Mouse (Mus musculus) forebrain, embryonic 12.5 days (tissue): Measurements from ENCODE around the gene Sod1. TPM values are rescaled to one million over a fixed set of nuclear protein-coding genes. Genes with fewer than 3 reads are reported as not detected.
"Not testable (repeated sequence)": the region's sequence is repeated elsewhere in the genome, so short reads cannot be mapped to it uniquely, and the experiment has no call there.

Experiments used
- ATAC-seq: fragments of 200-750 bp; cut with Nextera tagmentation; 2 replicates; pipeline ENCODE4 v1.8.0; 2017; ENCODE audit warnings: moderate TSS enrichment; ENCODE audit not compliant: low FRiP score
- H3K27ac ChIP-seq: fragments of 300-500 bp; sonication (generic); 2 replicates; pipeline ENCODE4 v1.5.1; 2016; ENCODE audit warnings: mild to moderate bottlenecking
- H3K27me3 ChIP-seq: fragments of 300-500 bp; sonication (generic); 2 replicates; pipeline ENCODE4 v1.6.1; 2016; ENCODE audit warnings: mild to moderate bottlenecking
- H3K36me3 ChIP-seq: fragments of 300-500 bp; sonication (generic); replicated peaks from 2 replicates; pipeline ENCODE4 v1.6.1; 2016; ENCODE audit warnings: mild to moderate bottlenecking
- H3K4me1 ChIP-seq: fragments of 300-500 bp; sonication (generic); 2 replicates; pipeline ENCODE4 v1.6.1; 2016
- H3K4me2 ChIP-seq: fragments of 300-500 bp; sonication (generic); 2 replicates; pipeline ENCODE4 v1.6.1; 2016; ENCODE audit warnings: mild to moderate bottlenecking, moderate library complexity
- H3K4me3 ChIP-seq: fragments of 300-500 bp; sonication (generic); replicated peaks from 2 replicates; pipeline ENCODE4 v1.5.1; 2016; ENCODE audit warnings: mild to moderate bottlenecking
- H3K9ac ChIP-seq: fragments of 300-500 bp; sonication (generic); 2 replicates; pipeline ENCODE4 v1.6.1; 2016; ENCODE audit warnings: mild to moderate bottlenecking
- H3K9me3 ChIP-seq: fragments of 300-500 bp; sonication (generic); 2 replicates; pipeline ENCODE4 v1.6.1; 2016
- WGBS: fragments of 180-500 bp; shearing (Covaris S2); methylation state at CpG from one replicate; pipeline ENCODE4 v1.1.7; 2016; 5-methylcytosine and 5-hydroxymethylcytosine counted together
- polyA plus RNA-seq: library from polyadenylated mRNA; unstranded; fragments of >200 nt; fragmentation: Nextera tagmentation; extraction: Ambion mirVana; gene quantifications from 2 replicates; pipeline ENCODE4 v1.2.1, GENCODE M21; 2016

The Sod1 gene
- polyA plus RNA-seq, 1 experiment from 2014 or later, result 844 TPM

DNA sequence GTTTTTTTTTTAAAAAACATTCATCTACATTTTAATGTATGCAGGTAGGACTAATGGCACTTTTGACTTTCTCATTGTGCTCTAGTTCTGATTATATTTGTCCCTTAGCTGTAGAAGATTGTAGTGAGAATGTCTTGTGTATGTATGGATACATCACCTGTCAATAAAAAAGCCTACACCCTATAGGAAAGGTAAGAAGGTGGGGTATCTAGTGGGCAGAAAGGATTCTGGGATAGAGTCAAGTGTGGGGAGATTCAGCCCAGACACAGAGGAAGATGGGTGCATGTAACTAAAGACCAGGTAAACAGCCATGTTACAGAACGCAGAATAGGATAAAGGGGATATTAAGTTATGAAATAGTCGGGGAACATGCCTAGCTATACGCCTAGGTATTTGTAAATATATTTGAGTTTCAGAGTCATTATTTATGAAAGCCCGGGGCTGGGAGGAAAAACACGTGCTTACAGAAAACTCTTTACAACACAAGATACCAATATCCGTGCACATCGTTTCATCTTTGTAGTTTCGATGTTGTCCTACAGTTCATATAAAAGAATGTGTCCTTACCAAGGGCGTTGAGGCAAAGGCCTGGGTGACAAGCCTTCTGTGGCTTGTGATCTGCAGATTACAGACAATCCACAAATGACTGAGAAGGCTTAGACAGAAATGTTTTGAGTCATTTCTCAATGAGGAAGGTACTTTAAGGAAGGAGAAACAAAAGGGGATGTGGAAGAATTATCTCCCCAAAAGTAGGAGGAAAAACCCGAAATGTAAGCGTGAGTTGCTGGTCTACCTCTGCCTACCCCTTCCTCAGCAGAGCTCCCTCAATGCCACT, 5.6 kb upstream of the Sod1 start:
- H3K27me3 ChIP-seq, result no peaks in the 10 kb centered on the region
- H3K4me1 ChIP-seq, result peaks cover 5% of the 10 kb centered on the region; the same call in 1 of the 2 replicates
- no peak overlapping the region for H3K4me2 ChIP-seq
- H3K4me3 ChIP-seq, result no peak overlapping the region
- H3K9ac ChIP-seq, result no peak overlapping the region
- WGBS, result 93% methylated on average over 11 of the region's 11 CpGs
- no peaks in the 10 kb centered on the region for H3K36me3 ChIP-seq
- no peaks in the 10 kb centered on the region for H3K9me3 ChIP-seq
- no peak overlapping the region for H3K27ac ChIP-seq
- ATAC-seq, result no peak

DNA sequence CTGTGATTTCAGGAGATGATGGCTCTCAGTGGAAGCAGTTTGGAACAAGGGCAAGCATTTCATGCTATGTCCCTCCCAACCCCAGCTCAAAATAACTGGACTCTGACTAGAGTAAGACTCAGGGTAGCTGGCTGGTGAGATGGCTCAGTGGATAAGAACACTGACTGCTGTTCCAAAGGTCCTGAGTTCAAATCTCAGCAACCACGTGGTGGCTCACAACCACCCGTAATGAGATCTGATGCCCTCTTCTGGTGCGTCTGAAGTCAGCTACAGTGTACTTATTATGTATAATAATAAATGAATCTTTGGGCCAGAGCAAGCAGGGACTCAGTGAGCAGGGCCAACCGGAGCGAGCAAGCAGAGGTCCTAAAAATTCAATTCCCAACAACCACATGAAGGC, 4.7 kb upstream of the Sod1 start:
- not testable (repeated sequence) for H3K9me3 ChIP-seq, H3K27ac ChIP-seq, H3K27me3 ChIP-seq, H3K4me2 ChIP-seq, ATAC-seq, H3K9ac ChIP-seq, H3K4me1 ChIP-seq, H3K36me3 ChIP-seq, H3K4me3 ChIP-seq
- WGBS, result 90% methylated on average over 5 of the region's 5 CpGs

DNA sequence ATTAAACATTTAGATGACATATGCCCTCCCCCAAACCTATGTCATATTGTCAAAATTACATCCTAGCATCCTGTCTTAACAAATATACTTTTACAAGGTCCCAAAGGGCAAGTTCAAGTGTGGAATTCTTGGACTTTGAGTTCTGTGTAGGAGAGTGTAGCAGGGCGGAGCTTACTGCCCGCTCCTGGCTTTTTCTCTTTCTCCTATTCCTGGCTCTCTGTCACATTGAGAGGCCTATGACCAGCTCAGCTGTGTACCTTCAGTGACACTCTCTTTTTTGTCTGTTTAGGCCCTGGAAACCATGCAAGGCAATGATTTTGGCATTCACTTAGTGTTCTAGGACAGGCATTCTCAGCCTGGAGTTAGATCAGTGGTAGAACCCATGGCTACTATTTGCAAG, 4.1 kb upstream of the Sod1 start:
- Histone ChIP-seq H3K4me2 (no peak overlapping the region), H3K4me1 (peaks cover 10% of the 10 kb centered on the region), H3K9ac (no peak overlapping the region), H3K27ac (no peak overlapping the region), H3K27me3 (no peaks in the 10 kb centered on the region), H3K4me3 (no peak overlapping the region), H3K36me3 (no peaks in the 10 kb centered on the region), H3K9me3 (no peaks in the 10 kb centered on the region)
- WGBS, result 94% methylated on average over 2 of the region's 2 CpGs
- no peak for ATAC-seq

DNA sequence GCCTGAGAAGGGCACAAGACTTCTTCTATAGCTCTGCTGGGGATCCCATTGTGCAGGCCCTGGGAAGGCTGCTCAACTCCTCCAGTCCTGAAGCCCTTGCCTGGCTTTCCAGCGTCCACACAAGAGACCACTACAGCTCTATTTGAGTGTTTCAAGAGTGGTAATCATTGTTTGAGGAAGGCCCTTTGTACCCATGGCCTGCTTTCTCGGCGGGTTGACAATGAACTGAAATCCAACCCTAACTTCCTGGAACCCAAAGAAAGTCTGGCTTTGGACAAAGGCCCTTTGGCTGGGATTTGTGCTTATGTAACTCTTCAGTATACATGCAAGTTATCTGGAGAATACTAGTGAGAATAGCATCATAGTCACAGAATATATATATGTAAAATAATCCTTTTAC, 3.2 kb upstream of the Sod1 start:
- H3K36me3 ChIP-seq, result no peaks in the 10 kb centered on the region
- H3K4me2 ChIP-seq, result no peak overlapping the region
- ATAC-seq, result no peak
- H3K27me3 ChIP-seq, result no peaks in the 10 kb centered on the region
- H3K9ac ChIP-seq, result no peak overlapping the region
- H3K27ac ChIP-seq, result no peak overlapping the region
- peaks cover 19% of the 10 kb centered on the region for H3K4me1 ChIP-seq
- 13% methylated on average over 3 of the region's 3 CpGs for WGBS
- H3K4me3 ChIP-seq, result no peak overlapping the region
- H3K9me3 ChIP-seq, result no peaks in the 10 kb centered on the region

DNA sequence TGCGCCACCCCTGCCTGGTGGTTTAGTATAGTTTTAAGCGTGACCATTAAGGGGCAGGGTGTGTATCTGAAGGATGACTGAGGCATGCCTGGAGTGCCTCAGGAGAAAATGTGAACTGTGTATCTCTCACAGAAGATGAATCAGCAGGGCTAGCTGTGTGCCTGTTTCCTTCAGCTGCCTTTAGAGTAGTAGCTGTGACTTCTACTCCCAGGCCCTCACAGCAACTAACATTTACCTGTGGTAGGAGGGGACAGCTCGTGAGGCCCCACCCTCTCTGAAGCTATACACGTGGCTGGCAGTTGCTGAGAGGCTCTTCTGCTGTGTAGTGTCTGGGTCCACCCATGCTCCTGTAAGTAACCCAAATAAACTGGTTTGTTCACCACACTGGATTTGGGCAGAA, 2.6 kb upstream of the Sod1 start:
- no peaks in the 10 kb centered on the region for H3K9me3 ChIP-seq
- H3K27me3 ChIP-seq, result no peaks in the 10 kb centered on the region
- peaks cover 24% of the 10 kb centered on the region for H3K4me1 ChIP-seq
- WGBS, result 65% methylated on average over 4 of the region's 4 CpGs
- no peak overlapping the region for H3K4me2 ChIP-seq
- ATAC-seq, result no peak
- H3K4me3 ChIP-seq, result no peak overlapping the region
- no peak overlapping the region for H3K27ac ChIP-seq
- no peaks in the 10 kb centered on the region for H3K36me3 ChIP-seq
- no peak overlapping the region for H3K9ac ChIP-seq

DNA sequence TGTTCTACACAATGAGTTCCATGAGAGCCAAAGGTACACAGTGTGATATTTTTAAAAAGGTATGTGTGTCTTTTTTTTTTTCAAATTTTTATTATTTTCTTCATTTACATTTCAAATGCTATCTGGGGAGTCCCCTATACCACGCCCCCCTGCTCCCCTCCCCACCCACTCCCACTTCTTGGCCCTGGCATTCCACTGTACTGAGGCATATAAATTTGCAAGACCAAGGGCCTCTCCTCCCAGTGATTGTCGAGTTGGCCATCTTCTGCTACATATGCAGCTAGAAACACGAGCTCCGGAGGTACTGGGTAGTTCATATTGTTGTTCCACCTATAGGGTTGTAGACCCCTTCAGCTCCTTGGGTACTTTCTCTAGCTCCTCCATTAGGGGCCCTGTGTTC, 1.1 kb upstream of the Sod1 start:
- peaks cover 31% of the 10 kb centered on the region for H3K4me1 ChIP-seq
- H3K27ac ChIP-seq, H3K36me3 ChIP-seq, H3K4me3 ChIP-seq, H3K27me3 ChIP-seq, H3K9me3 ChIP-seq, H3K4me2 ChIP-seq, H3K9ac ChIP-seq, ATAC-seq: not testable (repeated sequence)
- WGBS, result 67% methylated on average over 4 of the region's 4 CpGs

DNA sequence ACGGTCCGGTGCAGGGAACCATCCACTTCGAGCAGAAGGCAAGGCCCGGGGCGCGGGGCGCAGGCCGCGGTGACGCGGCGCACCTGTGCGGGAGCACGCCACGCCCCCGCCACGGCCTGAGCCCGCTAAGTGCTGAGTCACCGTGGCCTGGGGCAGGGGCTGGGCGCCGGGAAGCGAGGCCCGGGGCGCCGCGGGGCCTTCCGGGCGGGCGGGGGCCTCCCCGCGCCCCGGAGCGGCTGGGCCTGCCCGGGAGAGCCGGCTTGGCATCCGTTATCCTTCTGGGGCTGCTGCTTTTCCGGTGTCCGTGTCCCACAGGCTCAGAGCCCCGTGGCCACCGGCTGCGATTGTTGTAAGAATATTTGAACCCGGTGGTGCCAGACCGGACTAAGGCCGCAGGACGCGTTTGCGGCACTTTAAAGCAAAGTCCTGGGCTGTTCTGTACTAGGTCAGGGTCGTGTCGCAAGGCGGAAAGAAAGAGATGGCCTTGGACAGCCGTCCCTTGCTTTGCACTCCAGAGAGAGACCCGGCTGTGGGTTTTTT, 408 bp downstream of the Sod1 start:
- peak overlapping the region; percentile 61 for H3K4me2 ChIP-seq
- H3K9ac ChIP-seq, result peak overlapping the region; percentile 97
- WGBS, result under 1% methylated on average over 43 of the region's 52 CpGs
- H3K4me3 ChIP-seq, result peak overlapping the region; percentile 95
- peaks cover 31% of the 10 kb centered on the region for H3K4me1 ChIP-seq
- peaks cover 24% of the 10 kb centered on the region for H3K36me3 ChIP-seq
- H3K9me3 ChIP-seq, result no peaks in the 10 kb centered on the region
- no peaks in the 10 kb centered on the region for H3K27me3 ChIP-seq
- peak; percentile 89 for ATAC-seq
- peak overlapping the region; percentile 87 for H3K27ac ChIP-seq

DNA sequence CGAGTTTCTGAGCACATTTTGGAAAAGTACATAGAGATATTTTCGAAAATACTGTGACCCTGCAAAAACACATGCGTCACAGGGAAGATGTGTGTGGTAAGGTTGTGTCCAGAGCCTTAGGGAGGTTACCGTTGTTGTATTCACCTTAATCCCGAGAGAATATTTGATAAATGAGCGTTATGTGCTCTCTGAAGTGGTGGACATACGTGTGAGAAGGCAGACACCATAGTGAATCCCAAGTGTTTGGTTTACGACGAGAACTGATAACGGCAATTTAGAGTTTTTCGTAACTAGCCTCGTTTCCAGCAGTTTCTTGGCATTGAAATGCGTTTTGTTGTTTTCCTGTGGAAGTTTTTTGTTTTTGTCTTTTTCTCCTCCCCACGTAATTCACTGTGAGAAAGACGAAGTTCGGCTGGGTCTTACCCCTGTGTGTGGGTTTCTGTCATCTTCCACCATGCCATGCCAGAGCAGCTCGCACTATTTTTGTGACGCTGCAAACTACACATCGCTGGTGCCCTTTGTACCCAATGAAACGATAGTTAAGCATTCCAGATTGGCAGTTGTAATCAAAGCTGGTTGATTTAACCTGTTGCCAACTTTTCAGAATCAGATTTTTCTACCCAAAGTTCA, 1.0 kb downstream of the Sod1 start:
- WGBS, result 12% methylated on average over 20 of the region's 20 CpGs
- H3K4me1 ChIP-seq, result peaks cover 31% of the 10 kb centered on the region
- no peak for ATAC-seq
- peaks cover 30% of the 10 kb centered on the region for H3K36me3 ChIP-seq
- peak overlapping the region; percentile 97 for H3K9ac ChIP-seq
- H3K27ac ChIP-seq, result peak overlapping the region; percentile 87; the same call in 1 of the 2 replicates
- peak overlapping the region; percentile 61 for H3K4me2 ChIP-seq
- H3K4me3 ChIP-seq, result peak overlapping the region; percentile 95
- H3K9me3 ChIP-seq, result no peaks in the 10 kb centered on the region
- H3K27me3 ChIP-seq, result no peaks in the 10 kb centered on the region

DNA sequence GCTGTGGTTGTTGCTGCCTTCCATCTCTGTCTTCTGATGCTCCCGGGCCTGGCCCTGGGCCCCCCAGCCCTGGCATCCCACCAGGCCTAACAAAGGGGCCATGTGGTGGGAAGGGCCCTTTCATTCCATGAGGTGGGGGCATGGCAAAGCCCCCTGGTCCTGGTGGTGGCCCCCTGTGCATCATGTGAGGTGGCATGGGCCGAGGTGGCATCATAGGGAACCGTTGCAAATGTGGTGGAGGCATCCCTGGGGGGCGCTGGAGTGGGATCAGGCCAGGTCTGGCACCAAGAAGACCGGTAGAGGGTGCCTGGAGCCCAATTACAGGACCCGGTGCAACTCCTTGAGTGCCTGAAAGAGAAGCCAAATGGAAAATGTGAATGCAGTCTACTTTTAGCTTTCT, 9.3 kb downstream of the Sod1 start:
- H3K9ac ChIP-seq, result no peak overlapping the region
- H3K4me2 ChIP-seq, result no peak overlapping the region
- no peaks in the 10 kb centered on the region for H3K9me3 ChIP-seq
- 83% methylated on average over 6 of the region's 6 CpGs for WGBS
- no peak overlapping the region for H3K27ac ChIP-seq
- no peak for ATAC-seq
- peaks cover 43% of the 10 kb centered on the region for H3K36me3 ChIP-seq
- H3K27me3 ChIP-seq, result no peaks in the 10 kb centered on the region
- H3K4me3 ChIP-seq, result no peak overlapping the region
- H3K4me1 ChIP-seq, result no peaks in the 10 kb centered on the region

DNA sequence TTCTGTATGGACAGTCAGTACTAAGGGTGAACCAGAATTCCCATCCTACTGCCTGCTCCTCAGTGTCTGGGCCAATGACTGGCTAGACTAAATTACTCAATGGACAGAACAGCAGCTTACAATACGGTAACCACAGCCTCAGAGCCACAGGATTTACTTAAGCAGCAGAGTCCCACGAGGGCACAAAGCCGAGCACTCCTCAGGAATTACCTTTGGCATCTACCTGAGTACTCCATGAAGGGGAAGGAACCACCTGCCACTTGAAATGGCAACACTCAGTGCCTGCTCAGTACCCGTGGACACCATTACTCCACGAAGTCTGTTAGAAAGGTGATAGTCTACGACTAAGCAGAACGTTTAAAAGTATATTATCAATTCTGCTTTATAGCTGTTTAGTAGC, 10.7 kb downstream of the Sod1 start:
- Histone ChIP-seq H3K4me1 (no peaks in the 10 kb centered on the region), H3K27me3 (no peaks in the 10 kb centered on the region), H3K9ac (no peak overlapping the region), H3K4me3 (no peak overlapping the region), H3K36me3 (peaks cover 34% of the 10 kb centered on the region), H3K27ac (no peak overlapping the region), H3K9me3 (no peaks in the 10 kb centered on the region), H3K4me2 (no peak overlapping the region)
- ATAC-seq, result no peak
- 90% methylated on average over 7 of the region's 7 CpGs for WGBS

DNA sequence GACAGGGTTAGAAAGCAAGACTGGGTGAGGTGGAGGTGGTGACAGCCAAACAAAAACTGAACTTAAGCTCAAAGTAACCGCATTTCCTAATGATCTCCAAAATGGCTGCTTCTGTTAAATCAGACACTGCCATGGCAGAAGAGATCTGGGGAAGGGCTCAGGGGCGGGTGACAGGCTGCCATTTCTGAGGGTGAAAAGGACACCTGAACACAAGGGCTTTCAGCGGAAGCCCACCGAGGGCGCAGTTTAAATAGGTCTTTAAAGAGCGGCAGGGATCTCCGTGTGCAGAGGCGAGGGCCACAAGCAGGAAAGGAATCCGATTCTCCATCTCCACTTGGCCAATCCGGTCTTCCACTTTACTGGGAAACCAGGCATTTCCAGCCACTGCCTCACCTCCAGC, 13.1 kb downstream of the Sod1 start:
- Histone ChIP-seq H3K9me3 (no peaks in the 10 kb centered on the region), H3K4me1 (no peaks in the 10 kb centered on the region), H3K4me3 (no peak overlapping the region), H3K27me3 (no peaks in the 10 kb centered on the region), H3K9ac (no peak overlapping the region), H3K27ac (no peak overlapping the region), H3K4me2 (no peak overlapping the region), H3K36me3 (peaks cover 22% of the 10 kb centered on the region)
- WGBS, result 92% methylated on average over 10 of the region's 10 CpGs
- ATAC-seq, result no peak

DNA sequence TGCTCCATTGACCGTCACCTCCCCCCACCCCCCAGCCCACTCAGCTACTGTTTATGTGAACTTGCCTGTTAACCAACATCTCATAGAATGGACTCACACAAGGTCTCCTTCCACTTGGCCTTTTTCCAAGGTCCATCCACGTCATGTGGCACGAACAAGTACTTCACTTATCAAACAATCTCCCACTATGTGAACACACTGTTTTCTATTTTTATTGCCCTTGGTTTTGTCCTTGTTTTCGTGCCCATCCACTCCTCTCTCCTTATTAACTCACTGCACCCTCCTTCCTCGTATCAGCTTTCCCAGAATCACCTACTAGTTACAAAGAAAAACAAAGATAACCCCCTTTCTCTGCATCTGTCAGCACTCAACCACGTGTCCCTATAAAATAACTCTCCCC, 14.1 kb downstream of the Sod1 start:
- Histone ChIP-seq H3K27me3 (no peaks in the 10 kb centered on the region), H3K4me2 (no peak overlapping the region), H3K9ac (no peak overlapping the region), H3K4me1 (no peaks in the 10 kb centered on the region), H3K36me3 (peaks cover 24% of the 10 kb centered on the region), H3K9me3 (no peaks in the 10 kb centered on the region), H3K27ac (no peak overlapping the region), H3K4me3 (no peak overlapping the region)
- 75% methylated on average over 6 of the region's 6 CpGs for WGBS
- no peak for ATAC-seq

DNA sequence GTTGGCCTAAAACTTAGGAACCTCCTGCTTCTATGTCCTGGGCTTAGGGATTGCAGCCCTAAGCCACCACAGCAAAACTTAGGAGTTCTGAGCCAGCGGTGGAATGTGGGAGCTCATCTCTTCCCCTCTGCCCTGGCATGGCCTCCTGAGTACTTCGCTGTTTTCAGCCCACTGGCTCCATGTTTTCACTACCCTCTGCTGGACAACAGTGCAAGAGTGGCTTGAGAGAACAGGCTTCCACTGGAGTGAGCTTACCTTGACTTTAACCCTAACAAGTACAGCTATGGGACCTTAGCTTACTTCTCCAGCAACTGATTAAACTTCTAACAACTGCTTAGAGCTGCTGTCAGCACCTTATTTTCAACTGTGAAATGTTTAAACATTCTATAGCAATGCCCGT, 14.6 kb downstream of the Sod1 start:
- peaks cover 25% of the 10 kb centered on the region for H3K36me3 ChIP-seq
- H3K9ac ChIP-seq, result no peak overlapping the region
- WGBS, result 92% methylated on average over 3 of the region's 3 CpGs
- no peaks in the 10 kb centered on the region for H3K9me3 ChIP-seq
- no peak overlapping the region for H3K27ac ChIP-seq
- H3K27me3 ChIP-seq, result no peaks in the 10 kb centered on the region
- ATAC-seq, result no peak
- no peaks in the 10 kb centered on the region for H3K4me1 ChIP-seq
- no peak overlapping the region for H3K4me2 ChIP-seq
- no peak overlapping the region for H3K4me3 ChIP-seq
